Mouse (Mus musculus): ENCODE measurements around the gene 1810065E05Rik.

DNA sequence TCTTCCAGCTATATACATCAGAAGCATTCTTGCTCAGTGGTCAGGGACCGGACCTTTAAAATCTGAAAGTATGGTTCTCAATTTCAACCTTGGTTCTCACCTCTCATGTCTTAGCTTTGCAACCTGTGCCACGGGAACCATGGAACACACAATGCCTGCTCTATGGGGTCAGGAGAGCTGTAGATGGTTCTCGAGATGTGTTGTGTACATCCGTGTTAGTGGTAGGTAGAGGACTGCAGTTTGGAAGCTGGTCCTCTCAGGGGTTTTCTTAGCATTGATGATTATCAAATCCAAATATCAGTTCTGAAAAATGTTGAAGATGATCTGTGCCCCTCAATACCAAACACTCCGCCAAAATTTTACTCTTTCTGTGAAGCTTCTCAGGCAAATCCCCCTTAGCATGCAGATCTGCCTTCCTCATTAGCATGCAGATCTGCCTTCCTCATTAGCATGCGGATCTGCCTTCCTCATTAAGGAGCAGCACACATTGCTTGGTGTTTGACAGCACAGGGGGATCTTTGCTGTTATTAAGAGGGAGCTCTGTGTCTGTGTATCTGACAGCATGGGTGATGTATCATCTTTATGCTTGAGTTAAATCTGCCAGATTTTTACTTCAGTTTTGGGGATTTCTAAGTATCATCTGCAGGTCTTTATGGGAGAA, 20.8 kb upstream of the 1810065E05Rik start:
- TF ChIP-seq CTCF (IDR thresholded peaks at IDR 0.05; ENCODE audit: extremely low read depth, insufficient read length, insufficient replicate concordance, low read depth, low read length) (no peak), POLR2A (IDR thresholded peaks at IDR 0.05; ENCODE audit: low read depth, low read length) (no peak)
